Mouse (Mus musculus) spleen, adult 2 months (tissue): Measurements from ENCODE around the gene AC153137.1.

Source experiments
- CTCF ChIP-seq: fragments of 200-500 bp; IDR thresholded peaks from 2 replicates; pipeline ENCODE4 v1.5.1; 2011; ENCODE audit warnings: mild to moderate bottlenecking, inconsistent platforms; ENCODE audit not compliant: insufficient read depth, insufficient read length, insufficient replicate concordance; ENCODE audit errors: extremely low read depth
- POLR2A ChIP-seq: fragments of 200-500 bp; IDR thresholded peaks from 2 replicates; pipeline ENCODE4 v1.6.1; 2011; ENCODE audit warnings: low read depth, low read length, inconsistent platforms

- TF ChIP-seq POLR2A (no peak), CTCF (no peak)
These were observed 37.5 kb upstream of the AC153137.1 start for GRCm38 (mm10) chr1:31015261-31015660.
